Mouse (Mus musculus) gastrocnemius, adult 8-10 months (tissue): Measurements from ENCODE around the gene Fam192a. TPM values are rescaled to one million over a fixed set of nuclear protein-coding genes. Genes with fewer than 3 reads are reported as not detected.
A peak's percentile ranks its signal among the peaks of the same experiment; 100 is the strongest.

Source experiments
- DNase-seq, 2 experiments: peaks; one replicate each; pipeline ENCODE4 v3.0.0; 2022; ENCODE audit warnings: low spot score in 2 of 2
- total RNA-seq, 4 experiments: library from RNA; stranded (reverse); gene quantifications; 2 replicates each; pipeline ENCODE4 v1.2.4; 2022

Fam192a gene
- total RNA-seq, 4 experiments from 2014 or later, result 16.9 to 23.1 (median 18.4) TPM

DNA sequence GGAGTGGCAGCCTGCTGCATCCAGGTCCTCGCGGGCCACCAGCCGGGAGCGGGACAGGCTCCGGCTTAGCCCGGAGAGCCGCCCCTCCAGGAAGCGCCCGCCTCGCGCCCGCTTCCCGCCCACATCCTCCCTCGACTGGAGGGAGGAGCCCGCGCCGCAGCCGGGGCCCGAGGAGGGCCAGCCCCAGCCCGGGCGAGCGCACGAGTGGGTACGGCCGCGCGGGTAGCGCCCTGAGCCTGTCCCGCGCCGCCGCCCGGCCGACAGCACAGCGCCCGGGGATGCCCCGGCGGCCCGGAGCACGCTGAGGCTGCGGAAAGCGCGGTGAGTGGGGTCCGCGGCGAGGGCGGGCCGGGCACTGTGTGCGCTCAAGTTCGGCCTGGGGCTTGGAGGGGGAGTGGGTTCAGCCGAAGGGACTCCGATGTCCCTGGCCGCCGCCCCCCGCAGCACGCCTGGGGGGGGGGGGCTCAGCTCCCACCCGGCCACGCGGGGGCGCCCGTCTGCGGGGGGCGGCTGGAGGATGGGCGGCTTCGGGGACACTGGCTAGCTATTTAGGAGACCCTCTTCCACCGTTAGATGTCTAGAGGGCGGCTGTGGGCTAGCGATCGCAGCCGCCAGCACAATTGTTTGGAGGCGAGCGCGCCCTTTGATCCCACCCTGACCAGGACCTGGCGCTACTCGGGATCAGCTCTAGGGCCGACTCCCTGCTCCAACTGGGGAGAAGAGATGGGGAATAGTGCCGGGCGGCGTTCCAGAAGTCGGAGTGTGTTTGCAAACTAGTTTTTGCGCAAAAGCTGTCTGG lies 68.7 kb downstream of the Fam192a start, which contains the start of gene Cpne2:
TSS of gene Cpne2 (plus strand) at position 118 of the 799 bp plus-strand sequence.
- DNase-seq, result peak; percentile 28 to 38

GRCm38 (mm10) chr8:94532525-94532872 lies 69.3 kb downstream of the Fam192a start:
- no peak for DNase-seq

DNA sequence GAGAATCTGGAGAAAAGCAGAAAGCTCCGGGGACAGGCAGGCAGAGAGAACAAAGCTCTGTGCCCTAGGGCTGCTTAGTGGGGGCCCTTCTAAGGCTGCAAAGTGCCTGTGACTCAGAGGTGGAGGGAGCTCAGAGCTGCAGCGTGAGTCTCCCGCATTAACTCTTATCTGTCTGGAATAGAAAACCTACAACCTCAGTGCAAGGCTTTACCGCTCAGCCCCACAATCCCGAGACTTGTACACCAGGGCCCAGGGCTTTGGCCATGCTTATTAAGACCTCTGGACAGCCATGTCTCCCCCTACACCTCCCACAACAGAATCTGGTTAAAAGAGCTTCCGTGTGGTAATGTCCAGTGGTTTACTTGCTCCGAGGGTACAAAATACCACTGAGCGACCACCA lies 69.8 kb downstream of the Fam192a start:
- DNase-seq, result no peak

DNA sequence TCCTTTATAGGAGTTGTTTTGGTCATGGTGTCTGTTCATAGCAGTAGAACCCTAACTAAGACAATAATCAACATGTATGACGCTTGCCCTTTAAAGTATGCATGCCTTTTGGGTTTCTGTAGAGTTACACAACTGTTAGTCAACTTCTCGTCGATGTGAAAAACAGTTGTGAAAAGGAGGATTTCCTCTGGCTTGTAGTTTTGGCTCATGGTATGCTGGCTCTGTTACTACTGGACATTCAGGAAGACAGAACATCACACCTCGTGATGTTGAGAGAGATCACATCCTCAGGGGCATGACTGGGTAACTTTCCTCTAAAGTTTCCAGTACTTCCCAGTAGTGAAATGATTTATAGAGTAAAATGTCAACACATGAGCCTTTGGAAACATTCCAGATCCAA lies 71.2 kb downstream of the Fam192a start:
- no peak for DNase-seq

DNA sequence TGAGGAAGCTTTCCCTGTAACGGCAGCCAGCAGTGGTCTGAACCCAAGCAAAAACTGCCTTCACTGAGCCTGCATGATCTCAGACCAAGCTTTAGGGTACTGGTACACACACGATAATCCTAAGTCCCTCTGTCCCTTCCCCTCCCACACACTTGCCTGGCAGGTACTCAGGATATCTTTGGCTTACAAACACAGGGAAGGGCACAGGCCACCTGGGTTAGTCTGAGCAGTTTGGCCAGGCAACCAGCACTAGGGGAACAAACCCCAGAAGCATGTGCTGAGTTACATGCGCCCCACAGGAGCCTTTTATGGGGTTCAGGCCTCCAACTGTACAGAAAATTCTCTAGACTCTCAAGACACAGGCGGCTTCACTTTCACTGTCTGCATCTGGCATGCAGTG lies 71.9 kb downstream of the Fam192a start:
- DNase-seq, result no peak

GRCm38 (mm10) chr8:94528245-94528644 lies 73.6 kb downstream of the Fam192a start:
- DNase-seq, result no peak

DNA sequence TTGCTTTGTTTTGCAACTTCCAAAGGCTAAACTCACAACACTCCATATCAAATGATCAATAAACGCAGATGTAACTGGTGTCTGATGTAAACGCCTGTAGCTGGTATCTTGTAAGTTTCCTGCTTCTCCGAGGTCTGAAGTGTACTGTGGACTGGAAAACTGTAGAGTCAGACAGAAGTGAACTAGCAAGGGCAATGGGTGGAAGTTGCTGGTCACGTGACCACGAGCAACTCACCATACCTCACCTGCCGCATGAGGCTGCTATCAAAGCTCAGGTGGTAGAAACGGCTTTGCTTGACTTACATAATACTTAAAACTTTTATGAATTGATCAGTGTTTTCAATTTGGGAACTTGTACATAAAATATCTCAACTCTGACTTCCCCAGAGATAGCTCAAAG lies 74.6 kb downstream of the Fam192a start:
- DNase-seq, result no peak

DNA sequence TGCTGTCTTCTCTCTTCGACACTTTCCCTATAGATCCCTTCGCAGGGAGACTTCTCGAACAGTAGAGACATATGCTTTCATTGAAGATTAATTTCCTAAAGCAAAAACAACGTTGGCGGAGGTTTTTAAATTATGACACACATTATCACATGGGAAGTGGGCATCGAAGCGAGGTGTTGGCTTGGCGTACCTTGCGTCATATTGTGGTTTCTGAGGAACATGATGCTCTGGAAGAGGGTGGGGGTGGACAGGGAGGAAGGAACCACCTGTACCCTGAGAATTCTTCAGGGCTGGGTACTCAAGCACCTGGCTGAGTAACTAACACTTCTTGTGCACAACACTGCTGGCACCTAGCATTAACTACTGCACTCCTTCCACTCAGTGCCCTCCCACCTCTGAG lies 77.2 kb downstream of the Fam192a start:
- no peak for DNase-seq

Other genes with a start within 250 kb of the Fam192a start
- 100 to 1,000 TPM; 117 to 134 (median 124) TPM for gene Herpud1, start 215.6 kb downstream of the Fam192a start, total RNA-seq
- gene Nlrc5, start 167.6 kb downstream of the Fam192a start, total RNA-seq, result 1 to 10 TPM in 1 of 4 experiments, under 1 TPM in 3; 0.44 to 1.1 (median 0.65) TPM
- gene Cpne2, start 69.0 kb downstream of the Fam192a start, total RNA-seq, result 1 to 10 TPM; 4.3 to 9.8 (median 6.8) TPM
- gene Rspry1, start 60 bp downstream of the Fam192a start, total RNA-seq, result 1 to 10 TPM; 7.3 to 8.9 (median 8.2) TPM
- gene Arl2bp, start 64.6 kb upstream of the Fam192a start, total RNA-seq, result 10 to 100 TPM; 43.4 to 55.1 (median 45.7) TPM
- gene Pllp, start 94.3 kb upstream of the Fam192a start, total RNA-seq, result 1 to 10 TPM in 2 of 4 experiments, under 1 TPM in 1, not detected in 1; 0.92 to 2.5 (median 1.8) TPM
- gene Ccl22, start 143.6 kb upstream of the Fam192a start, total RNA-seq, result not detected
- 1 to 10 TPM in 3 of 4 experiments, under 1 TPM in 1; 0.89 to 1.4 (median 1.2) TPM for gene Cx3cl1, start 170.0 kb upstream of the Fam192a start, total RNA-seq
- under 1 TPM in 1 of 4 experiments, not detected in 3; 0.70 TPM for gene Ccl17, start 208.5 kb upstream of the Fam192a start, total RNA-seq
- 100 to 1,000 TPM; 372 to 412 (median 383) TPM for gene Coq9, start 236.3 kb upstream of the Fam192a start, total RNA-seq
- 10 to 100 TPM; 25.4 to 55.4 (median 29.0) TPM for gene Ciapin1, start 236.4 kb upstream of the Fam192a start, total RNA-seq